Mouse (Mus musculus) myocyte (in vitro differentiated cells): ENCODE measurements at regions not wholly inside any gene's neighbourhood (a gene's known extent, or its start where the extent isn't known, plus 50 kb on each side); places are given as distances from the start of the nearest gene placed in this dataset.

Experiments
- H3K27me3 ChIP-seq: one replicate; pipeline ENCODE4 v1.6.1; 2011; ENCODE audit not compliant: control insufficient read depth, insufficient read depth, insufficient read length
- H3K36me3 ChIP-seq: one replicate; pipeline ENCODE4 v1.6.1; 2011; ENCODE audit not compliant: control insufficient read depth, insufficient read depth
- H3K4me2 ChIP-seq: one replicate; pipeline ENCODE4 v1.6.1; 2011; ENCODE audit warnings: low read depth, control low read depth
- H3K4me3 ChIP-seq: one replicate; pipeline ENCODE4 v1.5.1; 2011; ENCODE audit warnings: mild to moderate bottlenecking, control low read depth, moderate library complexity
- H3K79me2 ChIP-seq: one replicate; pipeline ENCODE4 v1.6.1; 2011; ENCODE audit not compliant: control insufficient read depth, insufficient read depth
- H3ac ChIP-seq: one replicate; pipeline ENCODE4 v1.6.1; 2011; ENCODE audit not compliant: control insufficient read depth, insufficient read length
- CEBPB ChIP-seq: IDR thresholded peaks from 2 replicates; pipeline ENCODE4 v1.6.1; 2011; ENCODE audit warnings: mild to moderate bottlenecking, moderate library complexity; ENCODE audit not compliant: poor library complexity, insufficient read depth, severe bottlenecking
- E2F4 ChIP-seq: IDR thresholded peaks from one replicate; pipeline ENCODE4 v1.6.1; 2011; ENCODE audit warnings: mild to moderate bottlenecking, control low read depth, moderate library complexity; ENCODE audit not compliant: insufficient read depth
- MAX ChIP-seq: IDR thresholded peaks from one replicate; pipeline ENCODE4 v1.6.1; 2011; ENCODE audit warnings: low read depth, mild to moderate bottlenecking, control low read depth
- MYOD1 ChIP-seq, 3 experiments: IDR thresholded peaks; one replicate each; pipeline ENCODE4 v1.6.1; 2011; ENCODE audit warnings: control low read depth in 2 of 3, low read depth in 2 of 3, mild to moderate bottlenecking in 2 of 3, moderate library complexity in 1 of 3; ENCODE audit not compliant: insufficient read length in 2 of 3, control insufficient read depth in 1 of 3
- MYOG ChIP-seq, 3 experiments: IDR thresholded peaks; one replicate each; pipeline ENCODE4 v1.6.1; 2011; ENCODE audit warnings: control low read depth in 2 of 3, low read depth in 2 of 3, mild to moderate bottlenecking in 2 of 3; ENCODE audit not compliant: insufficient read length in 2 of 3, control insufficient read depth in 1 of 3, insufficient read depth in 1 of 3
- POLR2A ChIP-seq: IDR thresholded peaks from one replicate; pipeline ENCODE4 v1.6.1; 2011; ENCODE audit warnings: low read depth, mild to moderate bottlenecking, control low read depth, moderate library complexity; ENCODE audit not compliant: insufficient read length
- POLR2AphosphoS2 ChIP-seq: IDR thresholded peaks from one replicate; pipeline ENCODE4 v1.6.1; 2011; ENCODE audit warnings: low read depth, control low read depth; ENCODE audit not compliant: insufficient read length
- REST ChIP-seq: IDR thresholded peaks from one replicate; pipeline ENCODE4 v1.6.1; 2011; ENCODE audit warnings: mild to moderate bottlenecking, control low read depth, moderate library complexity; ENCODE audit not compliant: insufficient read depth, insufficient read length
- SRF ChIP-seq: IDR thresholded peaks from one replicate; pipeline ENCODE4 v1.6.1; 2011; ENCODE audit warnings: low read depth; ENCODE audit not compliant: control insufficient read depth, insufficient read length
- TCF12 ChIP-seq: IDR thresholded peaks from one replicate; pipeline ENCODE4 v1.6.1; 2011; ENCODE audit warnings: mild to moderate bottlenecking, control low read depth; ENCODE audit not compliant: poor library complexity, insufficient read depth, severe bottlenecking
- TCF3 ChIP-seq: IDR thresholded peaks from one replicate; pipeline ENCODE4 v1.6.1; 2011; ENCODE audit warnings: low read depth, control low read depth; ENCODE audit not compliant: insufficient read length
- USF1 ChIP-seq: IDR thresholded peaks from one replicate; pipeline ENCODE4 v1.6.1; 2011; ENCODE audit warnings: low read depth, mild to moderate bottlenecking, control low read depth, moderate library complexity

DNA sequence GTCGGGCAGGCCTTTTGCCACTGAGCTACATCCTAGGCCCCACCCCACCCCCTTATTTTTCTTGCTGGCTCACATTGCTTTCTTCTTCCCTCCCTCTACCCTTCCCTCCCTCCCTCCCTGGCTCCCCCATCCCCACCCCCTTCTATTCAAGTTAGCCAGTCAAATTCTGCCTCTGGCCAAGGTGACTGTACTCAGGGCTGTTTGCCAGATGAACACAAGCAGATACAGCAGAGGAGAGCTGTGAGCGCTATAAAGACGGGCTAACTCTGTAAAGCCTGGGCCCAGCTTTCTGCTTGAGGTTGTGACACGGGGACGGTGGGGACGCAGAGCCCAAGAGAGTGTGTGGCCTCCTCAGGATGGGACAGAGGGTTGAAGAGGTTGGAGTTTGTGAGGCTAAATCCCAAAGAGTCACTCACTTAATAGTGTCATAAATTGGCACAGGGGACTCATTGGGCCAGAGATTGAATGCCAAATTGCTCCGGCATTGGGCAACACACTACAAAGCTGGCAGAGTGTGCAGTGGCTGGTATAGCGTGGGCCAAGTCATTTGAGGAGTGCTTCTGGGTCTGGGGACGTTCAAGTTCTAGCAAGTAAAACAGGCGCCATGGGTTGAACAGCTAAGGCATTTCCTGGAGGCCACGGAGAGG lies 110.8 kb downstream of the 2410131K14Rik start:
- Histone ChIP-seq H3K27me3 (no peaks in the 10 kb centered on the region), H3K36me3 (no peaks in the 10 kb centered on the region), H3K4me2 (no peak overlapping the region), H3ac (no peak overlapping the region), H3K4me3 (no peak overlapping the region), H3K79me2 (no peaks in the 10 kb centered on the region)
- no peak for TF ChIP-seq CEBPB
- TF ChIP-seq MYOD1 (IDR thresholded peaks at IDR 0.05; ENCODE audit: control insufficient read depth in 1 of 3, insufficient read length in 2 of 3, low read depth in 2 of 3), result no peak
- no peak for TF ChIP-seq MYOG (IDR thresholded peaks at IDR 0.05; ENCODE audit: control insufficient read depth in 1 of 3, insufficient read depth in 1 of 3, insufficient read length in 2 of 3, low read depth in 2 of 3)
- TF ChIP-seq SRF, result no peak

GRCm38 (mm10) chr5:118359646-118360373 lies 114.8 kb downstream of the 2410131K14Rik start:
- TF ChIP-seq MYOD1 (IDR thresholded peaks at IDR 0.05; ENCODE audit: control insufficient read depth in 1 of 3, insufficient read length in 2 of 3, low read depth in 2 of 3), result peak; percentile 75 to 87 (median 83)
- TF ChIP-seq REST, result no peak
- no peak for TF ChIP-seq POLR2A
- peak in 2 of 3 experiments; percentile 83 to 98 for TF ChIP-seq MYOG (IDR thresholded peaks at IDR 0.05; ENCODE audit: control insufficient read depth in 1 of 3, insufficient read depth in 1 of 3, insufficient read length in 2 of 3, low read depth in 2 of 3)
- peak; percentile 92 for TF ChIP-seq TCF12
- TF ChIP-seq E2F4, result no peak
- peak; percentile 40 for TF ChIP-seq TCF3
- TF ChIP-seq USF1, result no peak
- no peak for TF ChIP-seq CEBPB
- H3K4me2 ChIP-seq, result peak overlapping the region; percentile 61
- H3K4me3 ChIP-seq, result no peak overlapping the region
- H3K79me2 ChIP-seq, result no peaks in the 10 kb centered on the region
- no peak overlapping the region for H3ac ChIP-seq
- H3K27me3 ChIP-seq, result no peaks in the 10 kb centered on the region
- no peaks in the 10 kb centered on the region for H3K36me3 ChIP-seq

GRCm38 (mm10) chr5:118360374-118361064 lies 115.5 kb downstream of the 2410131K14Rik start:
- H3K36me3 ChIP-seq, result no peaks in the 10 kb centered on the region
- H3ac ChIP-seq, result no peak overlapping the region
- peak overlapping the region; percentile 36 for H3K4me2 ChIP-seq
- TF ChIP-seq MAX, result no peak
- no peak for TF ChIP-seq POLR2AphosphoS2
- no peak for TF ChIP-seq CEBPB
- TF ChIP-seq SRF, result no peak
- no peak for TF ChIP-seq E2F4
- TF ChIP-seq MYOG (IDR thresholded peaks at IDR 0.05; ENCODE audit: control insufficient read depth in 1 of 3, insufficient read depth in 1 of 3, insufficient read length in 2 of 3, low read depth in 2 of 3), result no peak
- no peak for TF ChIP-seq REST
- TF ChIP-seq POLR2A, result no peak
- TF ChIP-seq TCF12, result no peak
- TF ChIP-seq MYOD1 (IDR thresholded peaks at IDR 0.05; ENCODE audit: control insufficient read depth in 1 of 3, insufficient read length in 2 of 3, low read depth in 2 of 3), result no peak
- no peak for TF ChIP-seq TCF3
- no peak for TF ChIP-seq USF1
- H3K4me3 ChIP-seq, result no peak overlapping the region
- no peaks in the 10 kb centered on the region for H3K27me3 ChIP-seq
- no peaks in the 10 kb centered on the region for H3K79me2 ChIP-seq

- Histone ChIP-seq H3K27me3 (no peaks in the 10 kb centered on the region), H3K79me2 (no peaks in the 10 kb centered on the region)
- no peak for TF ChIP-seq POLR2AphosphoS2
- no peak for TF ChIP-seq TCF12
- TF ChIP-seq SRF, result no peak
- no peak for TF ChIP-seq E2F4
- TF ChIP-seq MYOD1 (IDR thresholded peaks at IDR 0.05; ENCODE audit: control insufficient read depth in 1 of 3, insufficient read length in 2 of 3, low read depth in 2 of 3), result no peak
- no peak for TF ChIP-seq MAX
- no peak for TF ChIP-seq CEBPB
- TF ChIP-seq MYOG (IDR thresholded peaks at IDR 0.05; ENCODE audit: control insufficient read depth in 1 of 3, insufficient read depth in 1 of 3, insufficient read length in 2 of 3, low read depth in 2 of 3), result no peak
- no peak for TF ChIP-seq USF1
- TF ChIP-seq REST, result no peak
Measured at GRCm38 (mm10) chr5:118361133-118361852, 116.3 kb downstream of the 2410131K14Rik start.

More at GRCm38 (mm10) chr5:118361133-118361852, 116.3 kb downstream of the 2410131K14Rik start:
- Histone ChIP-seq H3K36me3 (no peaks in the 10 kb centered on the region), H3K4me2 (no peak overlapping the region), H3K4me3 (no peak overlapping the region), H3ac (no peak overlapping the region)
